Mouse (Mus musculus) central nervous system, embryonic 11.5 days (tissue): Measurements from ENCODE around the gene Olfr132. TPM values are rescaled to one million over a fixed set of nuclear protein-coding genes. Genes with fewer than 3 reads are reported as not detected.

Source experiments
- polyA plus RNA-seq: library from polyadenylated mRNA; depleted of rRNA; stranded (reverse); fragments of >200 nt; gene quantifications from 2 replicates; pipeline ENCODE4 v1.2.3, GENCODE M21; 2012; rRNA removed

The Olfr132 gene
- polyA plus RNA-seq, result not detected in 2 replicates

DNA sequence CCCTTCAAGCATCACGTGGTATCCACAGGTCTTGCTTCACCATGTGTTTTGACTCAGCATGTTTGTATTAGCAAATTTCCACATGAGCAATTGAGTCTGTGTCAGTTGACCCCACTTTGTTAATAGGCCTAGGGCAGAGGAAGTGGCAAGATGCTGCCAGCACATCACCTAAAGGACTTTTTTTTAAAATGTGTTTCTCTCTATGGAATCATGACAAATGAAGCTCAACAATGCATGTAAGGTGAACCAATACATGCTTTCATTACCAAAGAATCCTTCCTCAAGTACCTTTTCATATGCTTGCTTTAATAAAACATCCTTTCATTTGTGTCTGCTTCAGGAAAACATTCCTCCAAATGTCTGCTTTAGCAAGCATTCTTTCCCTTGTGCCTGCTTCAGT lies at the start of gene Olfr132:
TSS of gene Olfr132 (minus strand) at position 101 of the 400 bp plus-strand sequence.

DNA sequence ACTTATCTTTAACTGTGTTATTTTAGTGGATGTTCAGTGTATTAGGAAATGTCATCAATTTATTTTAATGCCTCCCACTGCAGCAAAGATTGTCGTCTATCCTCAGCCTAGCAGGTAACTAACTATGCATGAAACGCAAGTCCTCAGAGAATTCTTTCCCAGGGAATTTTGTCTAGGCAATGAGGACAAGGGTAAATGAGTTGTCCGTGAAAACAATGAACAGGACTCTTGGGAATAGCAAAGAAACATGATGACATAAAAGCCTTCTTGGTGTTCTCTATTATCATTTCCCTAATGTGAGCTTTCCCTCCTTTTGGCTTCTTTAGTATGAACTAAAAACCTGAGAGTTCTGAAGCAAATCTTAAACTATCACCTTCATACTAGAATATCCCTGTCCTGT lies 36.8 kb upstream of the Olfr132 start, which contains the start of gene Olfr134:
TSS of gene Olfr134 (plus strand) at position 301 of the 400 bp plus-strand sequence.

GRCm38 (mm10) chr17:38144981-38145380 lies 10.7 kb upstream of the Olfr132 start, which contains the start of gene Olfr133:
Gene Olfr133 (plus strand): TSS chr17:38145281.

DNA sequence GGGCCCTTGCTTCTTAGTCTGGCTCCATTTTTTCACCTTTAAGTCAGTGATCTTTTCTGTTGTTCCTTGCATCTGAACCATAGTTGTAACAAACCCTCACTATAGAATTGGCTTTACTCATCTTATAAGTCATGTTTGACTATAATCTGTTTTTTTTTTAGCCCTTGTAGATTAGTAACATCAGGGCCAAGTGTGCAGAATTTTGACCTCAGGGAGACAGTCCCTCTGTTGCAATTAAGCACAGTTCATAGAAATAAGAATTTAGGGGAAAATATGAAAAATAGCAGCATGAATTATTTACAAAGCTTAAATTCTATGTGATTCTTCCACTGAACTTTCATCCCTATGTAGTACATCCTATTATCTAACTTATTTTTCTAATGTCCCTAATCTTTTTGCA lies 45.7 kb downstream of the Olfr132 start, which contains the start of gene Olfr131:
TSS of gene Olfr131 (minus strand) at position 101 of the 400 bp plus-strand sequence.

Other genes starting within 250 kb of the Olfr132 start
- gene Olfr127, start 234.1 kb downstream of the Olfr132 start, polyA plus RNA-seq, result not detected in 2 replicates
- gene Olfr128, start 214.0 kb downstream of the Olfr132 start, polyA plus RNA-seq, result not detected in 2 replicates
- gene Olfr761, start 181.4 kb downstream of the Olfr132 start, polyA plus RNA-seq, result not detected in 2 replicates
- not detected in 2 replicates for gene Olfr129, start 74.4 kb downstream of the Olfr132 start, polyA plus RNA-seq
- not detected in 2 replicates for gene Olfr130, start 70.6 kb downstream of the Olfr132 start, polyA plus RNA-seq
- not detected in 2 replicates for gene Olfr131, start 45.8 kb downstream of the Olfr132 start, polyA plus RNA-seq
- not detected in 2 replicates for gene Olfr133, start 10.8 kb upstream of the Olfr132 start, polyA plus RNA-seq
- not detected in 2 replicates for gene Olfr134, start 36.9 kb upstream of the Olfr132 start, polyA plus RNA-seq
- not detected in 2 replicates for gene Olfr135, start 69.8 kb upstream of the Olfr132 start, polyA plus RNA-seq
- gene Olfr138, start 126.5 kb upstream of the Olfr132 start, polyA plus RNA-seq, result not detected in 2 replicates
- not detected in 2 replicates for gene Olfr137, start 173.0 kb upstream of the Olfr132 start, polyA plus RNA-seq
- gene Olfr136, start 195.3 kb upstream of the Olfr132 start, polyA plus RNA-seq, result not detected in 2 replicates